Mouse (Mus musculus) retina, adult 2 months (tissue): ENCODE data around the gene Cryzl2.

Experiments used
- DNase-seq: peaks from one replicate; pipeline ENCODE4 v3.0.0-alpha.2; 2012; ENCODE audit warnings: low read depth, low spot score

The Cryzl2 gene

GRCm38 (mm10) chr1:157458421-157459208 lies at the start of gene Cryzl2:
Cryzl2 (plus strand) TSS chr1:157458577.
- no peak for DNase-seq

GRCm38 (mm10) chr1:157409648-157410047 lies 48.7 kb upstream of the Cryzl2 start:
- DNase-seq = no peak

- DNase-seq = no peak
These were observed 47.4 kb upstream of the Cryzl2 start for GRCm38 (mm10) chr1:157410937-157411336.

- DNase-seq = no peak
These were observed 47.1 kb upstream of the Cryzl2 start for GRCm38 (mm10) chr1:157411341-157411710.

- no peak for DNase-seq
These were observed 46.5 kb upstream of the Cryzl2 start for GRCm38 (mm10) chr1:157411711-157412380.

- DNase-seq = peak; percentile 95
These were observed 45.7 kb upstream of the Cryzl2 start, which contains the start of gene Rasal2 for GRCm38 (mm10) chr1:157412454-157413369. Rasal2 (minus strand) TSS chr1:157412595.

GRCm38 (mm10) chr1:157415771-157416170 lies 42.6 kb upstream of the Cryzl2 start:
- DNase-seq = no peak

- no peak for DNase-seq
These were observed 41.7 kb upstream of the Cryzl2 start for GRCm38 (mm10) chr1:157416628-157417027.

GRCm38 (mm10) chr1:157417414-157417813 lies 41.0 kb upstream of the Cryzl2 start:
- no peak for DNase-seq

- DNase-seq = no peak
These were observed 40.5 kb upstream of the Cryzl2 start for GRCm38 (mm10) chr1:157417861-157418260.

GRCm38 (mm10) chr1:157425741-157426427 lies 32.5 kb upstream of the Cryzl2 start:
- no peak for DNase-seq

GRCm38 (mm10) chr1:157426933-157427332 lies 31.4 kb upstream of the Cryzl2 start:
- DNase-seq = no peak

GRCm38 (mm10) chr1:157427604-157428003 lies 30.8 kb upstream of the Cryzl2 start:
- no peak for DNase-seq

- DNase-seq = no peak
These were observed 30.0 kb upstream of the Cryzl2 start for GRCm38 (mm10) chr1:157428366-157428765.

GRCm38 (mm10) chr1:157433316-157433715 lies 25.1 kb upstream of the Cryzl2 start:
- DNase-seq = no peak

- DNase-seq = no peak
These were observed 24.0 kb upstream of the Cryzl2 start for GRCm38 (mm10) chr1:157434404-157434803.

- DNase-seq = no peak
These were observed 22.5 kb upstream of the Cryzl2 start for GRCm38 (mm10) chr1:157435926-157436325.

- no peak for DNase-seq
These were observed 20.1 kb upstream of the Cryzl2 start for GRCm38 (mm10) chr1:157438290-157438689.

- DNase-seq = no peak
These were observed 19.3 kb upstream of the Cryzl2 start for GRCm38 (mm10) chr1:157439101-157439500.

- DNase-seq = no peak
These were observed 18.3 kb upstream of the Cryzl2 start for GRCm38 (mm10) chr1:157439973-157440641.
